Mouse (Mus musculus) cerebellum, adult 2 months (tissue): Measurements from ENCODE around the gene E030030I06Rik.
"Not testable (repeated sequence)": the region's sequence is repeated elsewhere in the genome, so short reads cannot be mapped to it uniquely, and the experiment has no call there.

Source experiments
- CTCF ChIP-seq: fragments of 200-500 bp; IDR thresholded peaks from 2 replicates; pipeline ENCODE4 v1.5.1; 2011; ENCODE audit warnings: low read depth, mild to moderate bottlenecking, control low read depth, low read length, moderate library complexity, borderline replicate concordance; ENCODE audit not compliant: insufficient read depth
- POLR2A ChIP-seq: fragments of 200-500 bp; IDR thresholded peaks from 2 replicates; pipeline ENCODE4 v1.6.1; 2011; ENCODE audit warnings: low read length, control low read depth, borderline replicate concordance; ENCODE audit not compliant: insufficient read depth

GRCm38 (mm10) chr10:22176515-22176914 lies 27.4 kb upstream of the E030030I06Rik start:
- not testable (repeated sequence) for TF ChIP-seq CTCF, POLR2A
